Mouse (Mus musculus): ENCODE measurements around the gene Ampd3.

DNA sequence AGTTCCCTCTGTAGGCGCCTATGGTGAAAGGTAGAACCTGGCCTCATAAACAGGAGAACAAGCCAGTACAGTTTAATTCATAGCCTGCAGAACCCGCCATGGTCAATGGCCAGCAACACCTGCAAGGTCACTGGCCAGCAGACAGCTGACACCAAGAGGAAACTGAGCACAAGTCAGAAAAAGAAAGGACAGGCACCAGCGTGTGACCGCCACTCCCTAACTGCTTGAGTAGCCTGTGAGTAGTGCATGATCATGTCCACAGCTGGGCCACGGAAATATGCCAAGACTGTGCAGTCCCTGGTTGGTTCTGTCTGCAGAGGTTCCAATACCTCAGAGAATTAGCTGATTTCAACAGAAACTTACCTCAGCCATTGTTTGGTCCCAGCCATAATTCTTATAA is 26.0 kb upstream of the Ampd3 start:
- no peak for TF ChIP-seq MAX (IDR thresholded peaks at IDR 0.05)
- TF ChIP-seq CTCF (IDR thresholded peaks at IDR 0.05; ENCODE audit: control insufficient read depth, insufficient read depth, insufficient read length) = no peak
- TF ChIP-seq MYOG (IDR thresholded peaks at IDR 0.05; ENCODE audit: control insufficient read depth, extremely low read depth, insufficient read length) = no peak

Measured in C2C12 (cell line).